Mouse (Mus musculus): ENCODE results near the gene Inka1.

DNA sequence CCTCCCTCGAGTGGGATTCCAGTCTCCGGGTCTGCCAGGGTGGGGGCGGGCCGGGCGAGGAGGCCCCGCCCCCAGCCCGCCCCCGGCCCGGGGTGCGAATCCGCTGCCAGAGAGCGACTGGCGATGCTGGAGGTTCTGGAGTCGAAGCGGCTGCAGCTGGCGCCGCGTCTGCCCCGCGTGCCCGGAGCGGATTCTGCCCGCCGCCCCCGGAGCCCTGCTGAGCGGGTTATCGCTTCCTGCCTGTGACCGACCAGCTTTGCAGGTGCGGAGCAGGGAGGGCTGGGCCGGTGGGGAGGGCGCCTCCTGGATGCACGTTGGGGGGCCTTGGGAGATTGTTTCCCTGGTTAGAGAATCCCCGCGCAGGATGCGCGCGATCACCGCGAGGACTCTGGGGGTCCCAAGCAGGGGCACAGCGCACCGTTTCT lies 49.9 kb downstream of the Inka1 start:
- TF ChIP-seq POLR2A (IDR thresholded peaks at IDR 0.05; ENCODE audit: borderline replicate concordance, low read depth, low read length) (no peak), CTCF (IDR thresholded peaks at IDR 0.05; ENCODE audit: low read depth, low read length) (no peak)
